Mouse (Mus musculus): ENCODE data around the gene Gm4763.
"Not testable (repeated sequence)": the region's sequence is repeated elsewhere in the genome, so short reads cannot be mapped to it uniquely, and the experiment has no call there.

Gene Gm4763

GRCm38 (mm10) chr7:24726808-24727207, at the start of gene Gm4763:
Gene Gm4763 (minus strand): TSS chr7:24726908.
- CTCF ChIA-PET, result not testable (repeated sequence)

- CTCF ChIA-PET, result no interaction called here
These were observed 49.4 kb upstream of the Gm4763 start for GRCm38 (mm10) chr7:24776145-24776544.

GRCm38 (mm10) chr7:24773942-24774535, 47.3 kb upstream of the Gm4763 start:
- CTCF ChIA-PET, result no interaction called here

- CTCF ChIA-PET, result no interaction called here
These were observed 44.7 kb upstream of the Gm4763 start for GRCm38 (mm10) chr7:24771361-24771760.

- CTCF ChIA-PET, result no interaction called here
These were observed 35.9 kb upstream of the Gm4763 start for GRCm38 (mm10) chr7:24762574-24762973.

- CTCF ChIA-PET, result no interaction called here
These were observed 34.5 kb upstream of the Gm4763 start for GRCm38 (mm10) chr7:24761161-24761560.

GRCm38 (mm10) chr7:24760211-24760610, 33.5 kb upstream of the Gm4763 start, which contains the start of gene Cd177:
Gene Cd177 (minus strand): TSS chr7:24760311.
- CTCF ChIA-PET, result interaction anchor here (0.6 kb wide), 1 partner anchor 121 kb away, joined by 3 read pairs; no protein-coding TSS in a partner anchor

GRCm38 (mm10) chr7:24758520-24758919, 31.8 kb upstream of the Gm4763 start:
- CTCF ChIA-PET, result no interaction called here

- CTCF ChIA-PET, result no interaction called here
These were observed 26.8 kb upstream of the Gm4763 start for GRCm38 (mm10) chr7:24753476-24753875.

- CTCF ChIA-PET, result no interaction called here
These were observed 24.9 kb upstream of the Gm4763 start for GRCm38 (mm10) chr7:24751610-24752009.

- CTCF ChIA-PET, result no interaction called here
These were observed 24.0 kb upstream of the Gm4763 start for GRCm38 (mm10) chr7:24750695-24751094.

GRCm38 (mm10) chr7:24735970-24736670, 9.4 kb upstream of the Gm4763 start:
- CTCF ChIA-PET, result no interaction called here

- CTCF ChIA-PET, result no interaction called here
These were observed 11.7 kb downstream of the Gm4763 start for GRCm38 (mm10) chr7:24715039-24715438.

- CTCF ChIA-PET, result no interaction called here
These were observed 17.8 kb downstream of the Gm4763 start, which contains the start of gene BC049730 for GRCm38 (mm10) chr7:24708832-24709292. Gene BC049730 (plus strand): TSS chr7:24709242.

- CTCF ChIA-PET, result not testable (repeated sequence)
These were observed 23.9 kb downstream of the Gm4763 start for GRCm38 (mm10) chr7:24702841-24703240.

- CTCF ChIA-PET, result not testable (repeated sequence)
These were observed 28.8 kb downstream of the Gm4763 start for GRCm38 (mm10) chr7:24697891-24698290.

- CTCF ChIA-PET, result not testable (repeated sequence)
These were observed 34.0 kb downstream of the Gm4763 start for GRCm38 (mm10) chr7:24692693-24693092.

- CTCF ChIA-PET, result not testable (repeated sequence)
These were observed 39.2 kb downstream of the Gm4763 start for GRCm38 (mm10) chr7:24687519-24687918.

GRCm38 (mm10) chr7:24684121-24684520, 42.6 kb downstream of the Gm4763 start:
- CTCF ChIA-PET, result interaction anchor here (0.6 kb wide), 1 partner anchor 10 kb away, joined by 4 read pairs; no protein-coding TSS in a partner anchor

- CTCF ChIA-PET, result no interaction called here
These were observed 50.1 kb downstream of the Gm4763 start, which contains the start of gene Tex101 for GRCm38 (mm10) chr7:24676575-24676974. Gene Tex101 (minus strand): TSS chr7:24676675.

- CTCF ChIA-PET, result no interaction called here
These were observed 54.7 kb downstream of the Gm4763 start for GRCm38 (mm10) chr7:24671944-24672439.
